30 mouse cellular contexts compared by ENCODE assay signal in the genomic region with DNA sequence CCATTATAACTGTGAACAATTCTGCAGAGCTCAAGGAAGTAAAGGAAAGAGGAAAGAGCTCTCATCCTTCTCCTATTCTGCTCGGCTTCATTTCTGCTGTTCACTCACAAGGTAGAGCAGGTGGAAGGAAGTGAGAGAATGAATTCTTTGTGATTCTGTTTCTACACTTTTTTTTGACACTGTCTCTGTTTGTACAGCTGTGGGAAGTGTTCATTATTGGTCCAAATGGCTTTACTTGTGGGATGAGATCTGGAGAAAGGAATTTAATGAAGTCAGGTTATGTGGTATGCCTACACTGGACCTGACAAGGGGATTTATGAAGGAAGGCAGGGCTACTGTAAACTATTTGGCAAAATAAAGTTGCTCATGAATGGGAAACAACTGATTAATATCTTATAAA. TPM values are rescaled to one million over a fixed set of nuclear protein-coding genes. Genes with fewer than 3 reads are reported as not detected.
"Had no signal": no experiment of that assay in that cellular context is flagged by ENCODE, and none has a peak within 500 bp of the region (broad histone marks: within the 10 kb centered on the region; RNA-seq: fewer than 3 reads in every experiment).

No protein-coding gene starts in this region.

- H3K9me3 ChIP-seq: intestine, embryonic 15.5 days; limb, embryonic 13.5 days; liver, embryonic 13.5 days; neural tube, embryonic 12.5 days; neural tube, embryonic 15.5 days had no signal

- H3K27ac ChIP-seq: intestine, embryonic 15.5 days; layer of hippocampus, adult 2 months; limb, embryonic 13.5 days; liver, embryonic 13.5 days; neural tube, embryonic 12.5 days; neural tube, embryonic 15.5 days; stomach, postnatal 0 days had no signal

- H3K4me1 ChIP-seq: intestine, embryonic 15.5 days; limb, embryonic 13.5 days; liver, embryonic 13.5 days; neural tube, embryonic 12.5 days; neural tube, embryonic 15.5 days had no signal

- DNase-seq: kidney, adult 11 months; kidney, adult 8-10 months; kidney, postnatal 25 days; layer of hippocampus, adult 9-11 months; left cerebral cortex, postnatal 4 days; liver, embryonic 13.5 days; lung, adult 2 months; lung, postnatal 4 days; midbrain, embryonic 14.5 days; right cerebral cortex, adult 18-20 months; right cerebral cortex, postnatal 14 days; right cerebral cortex, postnatal 4 days; thymus, adult 2 months; thymus, postnatal 14 days; thymus, postnatal 4 days had no signal

- H3K27me3 ChIP-seq: intestine, embryonic 15.5 days; limb, embryonic 13.5 days; liver, embryonic 13.5 days; neural tube, embryonic 12.5 days; neural tube, embryonic 15.5 days had no signal

- H3K4me2 ChIP-seq: intestine, embryonic 15.5 days; limb, embryonic 13.5 days; liver, embryonic 13.5 days; neural tube, embryonic 12.5 days; neural tube, embryonic 15.5 days had no signal

- H3K9ac ChIP-seq: intestine, embryonic 15.5 days; limb, embryonic 13.5 days; liver, embryonic 13.5 days; neural tube, embryonic 12.5 days; neural tube, embryonic 15.5 days had no signal

- H3K36me3 ChIP-seq: intestine, embryonic 15.5 days; limb, embryonic 13.5 days; liver, embryonic 13.5 days; neural tube, embryonic 12.5 days; neural tube, embryonic 15.5 days had no signal

- H3K4me3 ChIP-seq: intestine, embryonic 15.5 days; layer of hippocampus, adult 2 months; limb, embryonic 13.5 days; liver, embryonic 13.5 days; neural tube, embryonic 12.5 days; neural tube, embryonic 15.5 days had no signal

- ATAC-seq: intestine, embryonic 15.5 days; lung, postnatal 0 days had no signal

RNA-seq across cellular contexts. Expression of a gene that starts 23.9 kb away (rescaled TPM):
- total RNA-seq: layer of hippocampus, adult 2 months; layer of hippocampus, postnatal 25 days; left cerebral cortex, adult 18-20 months; left cerebral cortex, postnatal 14 days; left cerebral cortex, postnatal 4 days; megakaryocyte-erythroid progenitor cell, adult 5-6 weeks had no signal
- polyA plus RNA-seq: kidney, embryonic 16.5 days; limb, embryonic 13.5 days; liver, adult 2 months; liver, embryonic 13.5 days; lung, postnatal 0 days; midbrain, embryonic 14.5 days; midbrain, postnatal 0 days; neural tube, embryonic 12.5 days; neural tube, embryonic 15.5 days; stomach, embryonic 14.5 days; stomach, postnatal 0 days; thymus, adult 2 months had no signal

RNA-seq across cellular contexts. Expression of a gene that starts 52.7 kb away (rescaled TPM):
- total RNA-seq: layer of hippocampus, adult 2 months; layer of hippocampus, postnatal 25 days; left cerebral cortex, adult 18-20 months; left cerebral cortex, postnatal 14 days; midbrain, postnatal 0 days had no signal
- polyA plus RNA-seq: liver, adult 2 months; midbrain, embryonic 14.5 days; midbrain, postnatal 0 days; neural tube, embryonic 12.5 days had no signal
